Mouse (Mus musculus) myocyte (in vitro differentiated cells): ENCODE results near the gene Snu13.

ENCODE experiments used
- CEBPB ChIP-seq: IDR thresholded peaks from 2 replicates; pipeline ENCODE4 v1.6.1; 2011; ENCODE audit warnings: mild to moderate bottlenecking, moderate library complexity; ENCODE audit not compliant: poor library complexity, insufficient read depth, severe bottlenecking
- E2F4 ChIP-seq: IDR thresholded peaks from one replicate; pipeline ENCODE4 v1.6.1; 2011; ENCODE audit warnings: mild to moderate bottlenecking, control low read depth, moderate library complexity; ENCODE audit not compliant: insufficient read depth
- MAX ChIP-seq: IDR thresholded peaks from one replicate; pipeline ENCODE4 v1.6.1; 2011; ENCODE audit warnings: low read depth, mild to moderate bottlenecking, control low read depth
- MYOD1 ChIP-seq, 3 experiments: IDR thresholded peaks; one replicate each; pipeline ENCODE4 v1.6.1; 2011; ENCODE audit warnings: control low read depth in 2 of 3, low read depth in 2 of 3, mild to moderate bottlenecking in 2 of 3, moderate library complexity in 1 of 3; ENCODE audit not compliant: insufficient read length in 2 of 3, control insufficient read depth in 1 of 3
- MYOG ChIP-seq, 3 experiments: IDR thresholded peaks; one replicate each; pipeline ENCODE4 v1.6.1; 2011; ENCODE audit warnings: control low read depth in 2 of 3, low read depth in 2 of 3, mild to moderate bottlenecking in 2 of 3; ENCODE audit not compliant: insufficient read length in 2 of 3, control insufficient read depth in 1 of 3, insufficient read depth in 1 of 3
- POLR2A ChIP-seq: IDR thresholded peaks from one replicate; pipeline ENCODE4 v1.6.1; 2011; ENCODE audit warnings: low read depth, mild to moderate bottlenecking, control low read depth, moderate library complexity; ENCODE audit not compliant: insufficient read length
- POLR2AphosphoS2 ChIP-seq: IDR thresholded peaks from one replicate; pipeline ENCODE4 v1.6.1; 2011; ENCODE audit warnings: low read depth, control low read depth; ENCODE audit not compliant: insufficient read length
- REST ChIP-seq: IDR thresholded peaks from one replicate; pipeline ENCODE4 v1.6.1; 2011; ENCODE audit warnings: mild to moderate bottlenecking, control low read depth, moderate library complexity; ENCODE audit not compliant: insufficient read depth, insufficient read length
- SRF ChIP-seq: IDR thresholded peaks from one replicate; pipeline ENCODE4 v1.6.1; 2011; ENCODE audit warnings: low read depth; ENCODE audit not compliant: control insufficient read depth, insufficient read length
- TCF12 ChIP-seq: IDR thresholded peaks from one replicate; pipeline ENCODE4 v1.6.1; 2011; ENCODE audit warnings: mild to moderate bottlenecking, control low read depth; ENCODE audit not compliant: poor library complexity, insufficient read depth, severe bottlenecking
- TCF3 ChIP-seq: IDR thresholded peaks from one replicate; pipeline ENCODE4 v1.6.1; 2011; ENCODE audit warnings: low read depth, control low read depth; ENCODE audit not compliant: insufficient read length
- USF1 ChIP-seq: IDR thresholded peaks from one replicate; pipeline ENCODE4 v1.6.1; 2011; ENCODE audit warnings: low read depth, mild to moderate bottlenecking, control low read depth, moderate library complexity

DNA sequence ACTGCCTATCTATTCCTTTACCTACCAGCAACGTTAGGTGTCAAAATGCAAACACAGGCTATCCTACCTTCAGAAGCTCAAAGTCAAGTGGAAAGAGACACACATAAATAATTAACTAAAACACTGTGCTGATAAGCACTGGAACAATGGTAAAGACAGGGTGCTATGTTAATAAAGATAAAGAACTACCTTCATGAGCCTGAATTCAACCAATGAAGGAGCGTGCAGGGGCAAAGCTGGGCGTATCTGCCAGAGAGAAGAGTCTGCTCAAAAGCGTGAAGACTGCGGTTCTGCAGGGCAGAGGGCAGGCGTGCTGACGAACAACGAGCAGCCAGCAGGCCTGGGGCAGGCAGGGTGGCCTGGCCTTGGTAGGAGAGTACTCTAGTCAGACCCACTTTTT lies 43.1 kb downstream of the Snu13 start:
- TF ChIP-seq CEBPB, result no peak
- TF ChIP-seq POLR2A, result no peak
- TF ChIP-seq TCF12, result no peak
- TF ChIP-seq MYOG (IDR thresholded peaks at IDR 0.05; ENCODE audit: control insufficient read depth in 1 of 3, insufficient read depth in 1 of 3, insufficient read length in 2 of 3, low read depth in 2 of 3), result no peak
- TF ChIP-seq MAX, result no peak
- no peak for TF ChIP-seq POLR2AphosphoS2
- TF ChIP-seq E2F4, result no peak
- TF ChIP-seq USF1, result no peak
- no peak for TF ChIP-seq MYOD1 (IDR thresholded peaks at IDR 0.05; ENCODE audit: control insufficient read depth in 1 of 3, insufficient read length in 2 of 3, low read depth in 2 of 3)
- TF ChIP-seq SRF, result no peak
- TF ChIP-seq REST, result no peak
- no peak for TF ChIP-seq TCF3
